Mouse (Mus musculus): Measurements from ENCODE around the gene Stxbp3.
"Not testable (repeated sequence)": the region's sequence is repeated elsewhere in the genome, so short reads cannot be mapped to it uniquely, and the experiment has no call there.

Stxbp3 gene

GRCm38 (mm10) chr3:108857124-108857470 is 16.8 kb upstream of the Stxbp3 start:
- DNase-seq (ENCODE audit: low spot score in 2 of 2), result no peak

- no peak for DNase-seq (ENCODE audit: low spot score in 2 of 2)
These were observed 16.2 kb upstream of the Stxbp3 start for GRCm38 (mm10) chr3:108856386-108857123.

GRCm38 (mm10) chr3:108855864-108856263 is 15.5 kb upstream of the Stxbp3 start:
- DNase-seq (ENCODE audit: low spot score in 2 of 2), result peak in 1 of 2 experiments; percentile 23

GRCm38 (mm10) chr3:108855371-108855770 is 15.0 kb upstream of the Stxbp3 start:
- peak in 1 of 2 experiments; percentile 36 for DNase-seq (ENCODE audit: low spot score in 2 of 2)

GRCm38 (mm10) chr3:108853266-108853665 is 12.9 kb upstream of the Stxbp3 start:
- DNase-seq (ENCODE audit: low spot score in 2 of 2), result no peak

GRCm38 (mm10) chr3:108851996-108852697 is 11.8 kb upstream of the Stxbp3 start:
- DNase-seq (ENCODE audit: low spot score in 2 of 2), result peak in 1 of 2 experiments; percentile 17

- DNase-seq (ENCODE audit: low spot score in 2 of 2), result no peak
These were observed 11.2 kb upstream of the Stxbp3 start for GRCm38 (mm10) chr3:108851554-108851953.

- DNase-seq (ENCODE audit: low spot score in 2 of 2), result no peak
These were observed 10.7 kb upstream of the Stxbp3 start for GRCm38 (mm10) chr3:108851075-108851474.

GRCm38 (mm10) chr3:108850506-108850905 is 10.2 kb upstream of the Stxbp3 start:
- DNase-seq (ENCODE audit: low spot score in 2 of 2), result peak in 1 of 2 experiments; percentile 36

GRCm38 (mm10) chr3:108846616-108847015 is 6.3 kb upstream of the Stxbp3 start:
- no peak for DNase-seq (ENCODE audit: low spot score in 2 of 2)

GRCm38 (mm10) chr3:108844521-108844920 is 4.2 kb upstream of the Stxbp3 start:
- no peak for DNase-seq (ENCODE audit: low spot score in 2 of 2)

GRCm38 (mm10) chr3:108844026-108844425 is 3.7 kb upstream of the Stxbp3 start:
- DNase-seq (ENCODE audit: low spot score in 2 of 2), result no peak

GRCm38 (mm10) chr3:108840716-108841054 is 359 bp upstream of the Stxbp3 start:
- no peak for DNase-seq (ENCODE audit: low spot score in 2 of 2)

GRCm38 (mm10) chr3:108839647-108839999 is 703 bp downstream of the Stxbp3 start:
- DNase-seq (ENCODE audit: low spot score in 2 of 2), result no peak

GRCm38 (mm10) chr3:108838980-108839379 is 1.3 kb downstream of the Stxbp3 start:
- no peak for DNase-seq (ENCODE audit: low spot score in 2 of 2)

GRCm38 (mm10) chr3:108836931-108837330 is 3.4 kb downstream of the Stxbp3 start:
- DNase-seq (ENCODE audit: low spot score in 2 of 2), result no peak

- DNase-seq (ENCODE audit: low spot score in 2 of 2), result not testable (repeated sequence)
These were observed 6.6 kb downstream of the Stxbp3 start for GRCm38 (mm10) chr3:108833717-108834116.

- no peak for DNase-seq (ENCODE audit: low spot score in 2 of 2)
These were observed 8.6 kb downstream of the Stxbp3 start for GRCm38 (mm10) chr3:108831750-108832149.

GRCm38 (mm10) chr3:108830493-108830892 is 9.8 kb downstream of the Stxbp3 start:
- DNase-seq (ENCODE audit: low spot score in 2 of 2), result no peak

GRCm38 (mm10) chr3:108815631-108816030 is 24.7 kb downstream of the Stxbp3 start:
- DNase-seq (ENCODE audit: low spot score in 2 of 2), result no peak

- DNase-seq (ENCODE audit: low spot score in 2 of 2), result no peak
These were observed 29.5 kb downstream of the Stxbp3 start for GRCm38 (mm10) chr3:108810747-108811263.

- no peak for DNase-seq (ENCODE audit: low spot score in 2 of 2)
These were observed 34.7 kb downstream of the Stxbp3 start for GRCm38 (mm10) chr3:108805622-108806021.

GRCm38 (mm10) chr3:108798375-108798774 is 42.0 kb downstream of the Stxbp3 start:
- no peak for DNase-seq (ENCODE audit: low spot score in 2 of 2)

All from cerebellum, postnatal 4 days (tissue).